Mouse (Mus musculus) C2C12 (cell line): Measurements from ENCODE around the gene Frem2.

Source experiments
- CEBPB ChIP-seq: IDR thresholded peaks from one replicate; pipeline ENCODE4 v1.6.1; 2011; ENCODE audit warnings: low read depth, mild to moderate bottlenecking, control low read depth, moderate library complexity
- CTCF ChIP-seq: IDR thresholded peaks from one replicate; pipeline ENCODE4 v1.5.1; 2011; ENCODE audit not compliant: control insufficient read depth, insufficient read depth, insufficient read length
- FOSL1 ChIP-seq: IDR thresholded peaks from one replicate; pipeline ENCODE4 v1.8.0; 2011; ENCODE audit warnings: mild to moderate bottlenecking, low read length; ENCODE audit not compliant: poor library complexity, insufficient read depth, severe bottlenecking
- MAX ChIP-seq: IDR thresholded peaks from one replicate; pipeline ENCODE4 v1.6.1; 2011; ENCODE audit warnings: mild to moderate bottlenecking, control low read depth
- MYOD1 ChIP-seq: IDR thresholded peaks from one replicate; pipeline ENCODE4 v1.6.1; 2011; ENCODE audit warnings: low read depth; ENCODE audit not compliant: control insufficient read depth, insufficient read length

GRCm38 (mm10) chr3:53478419-53479046 is 178.6 kb downstream of the Frem2 start:
- TF ChIP-seq CTCF (no peak), MAX (no peak), FOSL1 (no peak), MYOD1 (no peak), CEBPB (no peak)
